Mouse (Mus musculus): Measurements from ENCODE around the gene Plk3. TPM values are rescaled to one million over a fixed set of nuclear protein-coding genes. Genes with fewer than 3 reads are reported as not detected.
"Not testable (repeated sequence)": the region's sequence is repeated elsewhere in the genome, so short reads cannot be mapped to it uniquely, and the experiment has no call there.

The Plk3 gene
- polyA plus RNA-seq (2015; fragmentation: Nextera tagmentation; extraction: Ambion mirVana), result 5.3 and 7.0 TPM in 2 replicates

- Histone ChIP-seq H3K9ac (ENCODE audit: low read depth, low read length) (peak within 1 kb of the TSS; percentile 90), H3K36me3 (ENCODE audit: control insufficient read depth, insufficient read depth) (peaks cover 14% of the 10 kb centered on the region), H3K4me2 (replicated peaks; ENCODE audit: low read depth) (peak within 1 kb of the TSS; percentile 98), H3K4me1 (replicated peaks; ENCODE audit: control insufficient read depth, insufficient read depth, low read length) (no peaks in the 10 kb centered on the region), H3K4me3 (ENCODE audit: low read depth, low read length) (peak within 1 kb of the TSS; percentile 90), H3K9me3 (ENCODE audit: control insufficient read depth) (no peaks in the 10 kb centered on the region), H3K27ac (ENCODE audit: low read depth, low read length) (peak within 1 kb of the TSS; percentile 87), H3K27me3 (replicated peaks; ENCODE audit: control insufficient read depth, insufficient read depth, low read length) (no peaks in the 10 kb centered on the region)
- WGBS, result 2% methylated on average over 42 of the region's 48 CpGs
- peak; percentile 70 for ATAC-seq
- TF ChIP-seq CTCF (IDR thresholded peaks at IDR 0.05; ENCODE audit: low read depth), result peak; percentile 41
These were observed at the start of gene Plk3 for GRCm38 (mm10) chr4:117133817-117134600. TSS of gene Plk3 (minus strand) at chr4:117133963.

DNA sequence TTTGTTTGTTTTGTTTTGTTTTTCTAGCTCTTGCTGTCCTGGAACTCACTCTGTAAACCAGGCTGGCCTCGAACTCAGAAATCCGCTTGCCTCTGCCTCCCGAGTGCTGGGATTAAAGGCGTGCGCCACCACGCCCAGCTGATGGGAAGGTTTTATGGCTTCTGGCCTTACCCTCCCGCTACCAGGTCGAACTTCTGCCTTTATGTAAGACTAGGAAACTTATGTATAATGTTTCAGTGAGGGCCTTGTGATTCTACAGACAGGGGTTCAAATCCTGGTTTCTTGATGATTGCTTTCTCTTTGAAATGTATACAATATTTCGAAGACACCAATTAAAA is 49.0 kb upstream of the Plk3 start:
- peak overlapping the region; percentile 40; the same call in 1 of the 2 replicates for H3K9ac ChIP-seq (ENCODE audit: low read depth, low read length)
- not testable (repeated sequence) for H3K27ac ChIP-seq (ENCODE audit: low read depth, low read length); H3K27me3 ChIP-seq (replicated peaks; ENCODE audit: control insufficient read depth, insufficient read depth, low read length); H3K9me3 ChIP-seq (ENCODE audit: control insufficient read depth); H3K4me1 ChIP-seq (replicated peaks; ENCODE audit: control insufficient read depth, insufficient read depth, low read length)
- peak overlapping the region; percentile 95 for H3K4me2 ChIP-seq (replicated peaks; ENCODE audit: low read depth)
- H3K4me3 ChIP-seq (ENCODE audit: low read depth, low read length), result peak overlapping the region; percentile 69
- ATAC-seq, result peak; percentile 65
- 9% methylated on average over 9 of the region's 9 CpGs for WGBS
- peaks cover 11% of the 10 kb centered on the region; the same call in 1 of the 2 replicates for H3K36me3 ChIP-seq (ENCODE audit: control insufficient read depth, insufficient read depth)

DNA sequence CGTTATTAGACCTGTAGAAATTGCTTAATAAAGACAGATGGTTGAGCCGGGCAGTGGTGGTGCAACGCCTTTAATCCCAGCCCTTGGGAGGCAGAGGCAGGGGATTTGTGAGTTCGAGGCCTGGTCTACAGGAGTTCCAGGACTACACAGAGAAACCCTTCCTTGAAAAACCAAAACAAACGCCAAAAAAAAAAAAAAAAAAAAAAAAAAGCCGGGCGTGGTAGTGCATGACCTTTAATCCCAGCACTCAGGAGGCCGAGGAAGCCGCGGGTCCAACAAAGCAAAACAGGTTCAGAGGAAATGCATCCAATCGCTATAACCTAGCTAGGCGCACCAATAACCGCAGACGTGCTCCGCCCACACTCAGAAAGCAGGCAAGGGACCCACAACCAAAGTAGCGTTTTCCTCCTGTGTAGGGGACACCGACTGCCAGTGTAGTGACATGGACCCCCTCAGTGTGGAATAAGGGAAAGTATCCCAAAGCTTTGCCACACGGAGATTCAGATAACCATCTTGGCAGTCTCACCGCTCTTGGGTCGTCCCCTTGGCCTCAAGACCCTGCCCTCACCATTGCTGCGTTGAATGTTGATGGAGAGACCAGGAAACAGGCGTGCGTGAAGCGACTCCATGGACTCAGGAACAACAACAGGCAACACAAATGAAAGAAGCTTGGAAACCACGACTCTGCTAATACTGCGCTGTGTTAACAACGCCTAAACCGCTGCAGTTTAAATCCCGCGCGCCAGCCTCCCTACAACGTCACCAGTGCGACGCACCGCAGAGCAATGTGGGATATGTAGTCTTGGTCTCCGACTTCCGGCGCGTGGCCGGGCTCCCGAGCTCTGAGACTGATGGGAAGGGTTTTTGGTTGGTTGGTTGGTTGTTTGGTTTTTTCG is 48.3 kb upstream of the Plk3 start, which contains the start of gene Kif2c:
Gene Kif2c (minus strand): TSS at position 777 of the 896 bp plus-strand sequence.
- no peaks in the 10 kb centered on the region for H3K27me3 ChIP-seq (replicated peaks; ENCODE audit: control insufficient read depth, insufficient read depth, low read length)
- H3K4me3 ChIP-seq (ENCODE audit: low read depth, low read length), result peak within 1 kb of the TSS; percentile 69
- H3K36me3 ChIP-seq (ENCODE audit: control insufficient read depth, insufficient read depth), result peaks cover 17% of the 10 kb centered on the region; the same call in 1 of the 2 replicates
- no peaks in the 10 kb centered on the region for H3K4me1 ChIP-seq (replicated peaks; ENCODE audit: control insufficient read depth, insufficient read depth, low read length)
- H3K4me2 ChIP-seq (replicated peaks; ENCODE audit: low read depth), result peak within 1 kb of the TSS; percentile 95
- no peaks in the 10 kb centered on the region for H3K9me3 ChIP-seq (ENCODE audit: control insufficient read depth)
- H3K27ac ChIP-seq (ENCODE audit: low read depth, low read length), result peak within 1 kb of the TSS; percentile 41; the same call in 1 of the 2 replicates
- peak; percentile 95 for ATAC-seq
- WGBS, result under 1% methylated on average over 42 of the region's 42 CpGs
- peak within 1 kb of the TSS; percentile 40 for H3K9ac ChIP-seq (ENCODE audit: low read depth, low read length)
- no peak for TF ChIP-seq CTCF (IDR thresholded peaks at IDR 0.05; ENCODE audit: low read depth)

GRCm38 (mm10) chr4:117169936-117170335 is 36.2 kb upstream of the Plk3 start:
- H3K4me2 ChIP-seq (replicated peaks; ENCODE audit: low read depth), result no peak overlapping the region
- H3K36me3 ChIP-seq (ENCODE audit: control insufficient read depth, insufficient read depth), result peaks cover 83% of the 10 kb centered on the region
- no peak for TF ChIP-seq CTCF (IDR thresholded peaks at IDR 0.05; ENCODE audit: low read depth)
- no peak for ATAC-seq
- H3K9ac ChIP-seq (ENCODE audit: low read depth, low read length), result no peak overlapping the region
- no peaks in the 10 kb centered on the region for H3K4me1 ChIP-seq (replicated peaks; ENCODE audit: control insufficient read depth, insufficient read depth, low read length)
- WGBS, result 71% methylated on average over 5 of the region's 5 CpGs
- H3K9me3 ChIP-seq (ENCODE audit: control insufficient read depth), result no peaks in the 10 kb centered on the region
- no peak overlapping the region for H3K27ac ChIP-seq (ENCODE audit: low read depth, low read length)
- H3K4me3 ChIP-seq (ENCODE audit: low read depth, low read length), result no peak overlapping the region
- H3K27me3 ChIP-seq (replicated peaks; ENCODE audit: control insufficient read depth, insufficient read depth, low read length), result no peaks in the 10 kb centered on the region

DNA sequence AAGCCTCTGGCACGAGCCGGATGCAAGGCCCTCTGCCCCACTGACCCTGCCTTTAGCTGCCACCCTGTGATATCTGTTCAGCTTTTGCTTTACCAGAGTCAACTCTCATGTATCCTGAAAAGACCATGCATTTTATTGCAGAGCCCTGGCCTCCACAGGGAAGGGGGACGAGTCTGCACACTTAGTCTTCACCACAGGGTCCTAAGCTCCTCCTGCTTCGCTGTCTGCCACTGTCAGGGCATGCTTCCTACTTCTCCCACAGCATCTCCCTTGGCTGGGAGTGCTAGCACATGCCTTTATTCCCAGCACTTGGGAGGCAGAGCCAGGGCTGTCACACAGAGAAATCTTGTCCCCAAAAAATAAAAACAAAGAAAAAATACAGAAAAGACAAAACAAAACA is 27.4 kb upstream of the Plk3 start:
- Histone ChIP-seq H3K9me3 (ENCODE audit: control insufficient read depth) (no peaks in the 10 kb centered on the region), H3K4me2 (replicated peaks; ENCODE audit: low read depth) (no peak overlapping the region), H3K4me3 (ENCODE audit: low read depth, low read length) (no peak overlapping the region), H3K4me1 (replicated peaks; ENCODE audit: control insufficient read depth, insufficient read depth, low read length) (no peaks in the 10 kb centered on the region), H3K36me3 (ENCODE audit: control insufficient read depth, insufficient read depth) (peaks cover 48% of the 10 kb centered on the region), H3K9ac (ENCODE audit: low read depth, low read length) (no peak overlapping the region), H3K27me3 (replicated peaks; ENCODE audit: control insufficient read depth, insufficient read depth, low read length) (no peaks in the 10 kb centered on the region), H3K27ac (ENCODE audit: low read depth, low read length) (no peak overlapping the region)
- no peak for ATAC-seq
- WGBS, result 66% methylated on average over 4 of the region's 4 CpGs
- TF ChIP-seq CTCF (IDR thresholded peaks at IDR 0.05; ENCODE audit: low read depth), result no peak

DNA sequence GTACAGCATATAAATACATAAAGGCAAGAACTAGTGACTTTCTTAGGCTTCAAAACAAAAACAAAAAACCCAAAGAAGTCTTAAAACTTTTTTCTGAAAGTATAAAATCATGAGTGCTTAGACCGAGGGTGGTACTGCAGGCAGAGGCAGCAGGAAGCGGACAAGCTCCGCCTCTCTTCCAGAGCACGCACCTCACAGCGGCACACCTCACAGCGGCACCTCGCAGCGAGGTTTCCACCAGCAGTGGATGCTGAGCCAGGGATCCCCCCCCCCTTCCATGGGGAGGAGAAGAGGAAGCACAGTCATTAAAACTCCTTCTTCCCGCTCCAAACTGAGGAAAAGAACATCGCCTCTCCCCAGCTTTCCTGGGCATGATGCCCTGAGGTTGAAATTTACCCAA is 25.9 kb upstream of the Plk3 start:
- H3K36me3 ChIP-seq (ENCODE audit: control insufficient read depth, insufficient read depth), result peaks cover 34% of the 10 kb centered on the region
- H3K4me3 ChIP-seq (ENCODE audit: low read depth, low read length), result no peak overlapping the region
- H3K27me3 ChIP-seq (replicated peaks; ENCODE audit: control insufficient read depth, insufficient read depth, low read length), result no peaks in the 10 kb centered on the region
- no peaks in the 10 kb centered on the region for H3K4me1 ChIP-seq (replicated peaks; ENCODE audit: control insufficient read depth, insufficient read depth, low read length)
- WGBS, result 77% methylated on average over 10 of the region's 10 CpGs
- no peak overlapping the region for H3K27ac ChIP-seq (ENCODE audit: low read depth, low read length)
- H3K4me2 ChIP-seq (replicated peaks; ENCODE audit: low read depth), result no peak overlapping the region
- H3K9ac ChIP-seq (ENCODE audit: low read depth, low read length), result no peak overlapping the region
- no peak for ATAC-seq
- no peak for TF ChIP-seq CTCF (IDR thresholded peaks at IDR 0.05; ENCODE audit: low read depth)
- H3K9me3 ChIP-seq (ENCODE audit: control insufficient read depth), result no peaks in the 10 kb centered on the region
